Mouse (Mus musculus) granulocyte monocyte progenitor cell, adult 5-6 weeks (primary cell): ENCODE data around the gene Atg3. TPM values are rescaled to one million over a fixed set of nuclear protein-coding genes. Genes with fewer than 3 reads are reported as not detected.
A peak's percentile ranks its signal among the peaks of the same experiment; 100 is the strongest.

ENCODE experiments used
- ATAC-seq: replicated peaks from 2 replicates; pipeline ENCODE4 v1.8.0; 2016; ENCODE audit warnings: mild to moderate bottlenecking, moderate TSS enrichment, inconsistent platforms; ENCODE audit not compliant: poor library complexity, severe bottlenecking
- total RNA-seq, 2 experiments: library from RNA; stranded (forward) in 1 of 2; stranded (reverse) in 1 of 2; fragments of 200-712, 200-1000 nt in 1 of 2; fragments of >200 nt in 1 of 2; fragmentation: Nextera tagmentation in 1 of 2; gene quantifications; 2 replicates each; pipeline ENCODE4 v1.2.3; 2014 to 2017

Atg3 gene
- total RNA-seq, 2 experiments from 2014 or later, result 60.2 to 66.7 TPM

GRCm38 (mm10) chr16:45204438-45204837 is 45.9 kb downstream of the Atg3 start:
- no peak for ATAC-seq

GRCm38 (mm10) chr16:45204859-45205670 is 46.5 kb downstream of the Atg3 start:
- no peak for ATAC-seq

GRCm38 (mm10) chr16:45222016-45222415 is 63.4 kb downstream of the Atg3 start:
- ATAC-seq, result no peak

GRCm38 (mm10) chr16:45222771-45223170 is 64.2 kb downstream of the Atg3 start:
- no peak for ATAC-seq

- peak; percentile 80 for ATAC-seq
These were observed 65.2 kb downstream of the Atg3 start, which contains the start of gene Btla for GRCm38 (mm10) chr16:45223648-45224388. Gene Btla, plus strand, starts transcription at chr16:45224315.

- peak; percentile 65 for ATAC-seq
These were observed 65.9 kb downstream of the Atg3 start for GRCm38 (mm10) chr16:45224431-45225008.

GRCm38 (mm10) chr16:45227002-45227401 is 68.4 kb downstream of the Atg3 start:
- peak; percentile 52 for ATAC-seq

GRCm38 (mm10) chr16:45231296-45231695 is 72.7 kb downstream of the Atg3 start:
- peak; percentile 88 for ATAC-seq

- ATAC-seq, result peak; percentile 59
These were observed 74.4 kb downstream of the Atg3 start for GRCm38 (mm10) chr16:45233007-45233406.

Other genes starting within 250 kb of the Atg3 start
- 3.1 TPM in 1 of 2 replicates, not detected in the other for gene Cd200r3, start 215.1 kb upstream of the Atg3 start, total RNA-seq (2014; fragmentation: Nextera tagmentation)
- gene Cd200r3, start 215.1 kb upstream of the Atg3 start, total RNA-seq (2017), result 1.5 and 1.9 TPM in 2 replicates
- gene Ccdc80, start 65.4 kb upstream of the Atg3 start, total RNA-seq (2014; fragmentation: Nextera tagmentation), result 0.43 TPM in 1 of 2 replicates, not detected in the other
- 0.41 TPM in 1 of 2 replicates, not detected in the other for gene Ccdc80, start 65.4 kb upstream of the Atg3 start, total RNA-seq (2017)
- 8.7 and 15.9 TPM in 2 replicates for gene Slc35a5, start 79 bp upstream of the Atg3 start, total RNA-seq (2014; fragmentation: Nextera tagmentation)
- gene Slc35a5, start 79 bp upstream of the Atg3 start, total RNA-seq (2017), result 10.9 and 20.1 TPM in 2 replicates
- 6.1 and 12.1 TPM in 2 replicates for gene Btla, start 65.5 kb downstream of the Atg3 start, total RNA-seq (2014; fragmentation: Nextera tagmentation)
- 4.4 and 5.6 TPM in 2 replicates for gene Btla, start 65.5 kb downstream of the Atg3 start, total RNA-seq (2017)